Mouse (Mus musculus) heart, postnatal 0 days (tissue): ENCODE measurements around the gene Cpsf6.

ENCODE experiments used
- CTCF ChIP-seq: IDR thresholded peaks from 2 replicates; pipeline ENCODE4 v1.5.1; 2016; ENCODE audit warnings: antibody characterized with exemption, control low read depth, low read depth
- EP300 ChIP-seq: IDR thresholded peaks from 2 replicates; pipeline ENCODE4 v1.6.1; 2016; ENCODE audit warnings: antibody characterized with exemption, low read depth

GRCm38 (mm10) chr10:117417772-117418667 is 38.2 kb upstream of the Cpsf6 start:
- TF ChIP-seq CTCF (no peak), EP300 (no peak)
